Mouse (Mus musculus) heart, embryonic 16.5 days (tissue): ENCODE measurements at regions not wholly inside any gene's neighbourhood (a gene's known extent, or its start where the extent isn't known, plus 50 kb on each side); places are given as distances from the start of the nearest gene placed in this dataset.
A peak's percentile ranks its signal among the peaks of the same experiment; 100 is the strongest.

Experiments
- ATAC-seq: fragments of 200-750 bp; cut with Nextera tagmentation; replicated peaks from 2 replicates; pipeline ENCODE4 v1.8.0; 2017; ENCODE audit warnings: moderate number of reproducible peaks; ENCODE audit not compliant: insufficient read depth, low FRiP score; ENCODE audit errors: extremely low read depth
- H3K27ac ChIP-seq: fragments of 300-500 bp; sonication (generic); 2 replicates; pipeline ENCODE4 v1.5.1; 2014; ENCODE audit warnings: mild to moderate bottlenecking, low read length, control low read depth, moderate library complexity
- H3K27me3 ChIP-seq: fragments of 300-500 bp; sonication (generic); 2 replicates; pipeline ENCODE4 v1.6.1; 2014; ENCODE audit warnings: low read length, mixed read lengths; ENCODE audit not compliant: control insufficient read depth, insufficient read depth
- H3K36me3 ChIP-seq: fragments of 300-500 bp; sonication (generic); 2 replicates; pipeline ENCODE4 v1.6.1; 2014; ENCODE audit not compliant: control insufficient read depth, insufficient read depth
- H3K4me1 ChIP-seq: fragments of 300-500 bp; sonication (generic); 2 replicates; pipeline ENCODE4 v1.6.1; 2014; ENCODE audit warnings: low read length, mixed read lengths; ENCODE audit not compliant: control insufficient read depth, insufficient read depth
- H3K4me2 ChIP-seq: fragments of 300-500 bp; sonication (generic); 2 replicates; pipeline ENCODE4 v1.6.1; 2014; ENCODE audit warnings: low read depth, mild to moderate bottlenecking, control low read depth, low read length
- H3K4me3 ChIP-seq: fragments of 300-500 bp; sonication (generic); 2 replicates; pipeline ENCODE4 v1.5.1; 2014; ENCODE audit warnings: mild to moderate bottlenecking, control low read depth, low read length
- H3K9ac ChIP-seq: fragments of 300-500 bp; sonication (generic); 2 replicates; pipeline ENCODE4 v1.6.1; 2014; ENCODE audit warnings: low read length, control low read depth
- H3K9me3 ChIP-seq: fragments of 300-500 bp; sonication (generic); replicated peaks from 2 replicates; pipeline ENCODE4 v1.6.1; 2016; ENCODE audit warnings: low read length; ENCODE audit not compliant: control insufficient read depth
- WGBS: fragments of 180-500 bp; shearing (Covaris S2); extraction: QIAGEN DNeasy Blood & Tissue Kit; methylation state at CpG from one replicate; pipeline ENCODE4 v1.1.7; 2014; 5-methylcytosine and 5-hydroxymethylcytosine counted together

- Histone ChIP-seq H3K9ac (no peak overlapping the region), H3K4me3 (no peak overlapping the region), H3K9me3 (no peaks in the 10 kb centered on the region), H3K4me1 (no peaks in the 10 kb centered on the region), H3K27me3 (no peaks in the 10 kb centered on the region), H3K36me3 (no peaks in the 10 kb centered on the region), H3K4me2 (no peak overlapping the region), H3K27ac (no peak overlapping the region)
- 42% methylated on average over 7 of the region's 7 CpGs for WGBS
- ATAC-seq: no peak
Measured at GRCm38 (mm10) chr7:128834894-128835293, 90.2 kb downstream of the Sec23ip start.

GRCm38 (mm10) chr7:128836435-128836834 is 91.7 kb downstream of the Sec23ip start:
- no peaks in the 10 kb centered on the region for H3K36me3 ChIP-seq
- no peak overlapping the region for H3K27ac ChIP-seq
- H3K4me3 ChIP-seq: no peak overlapping the region
- no peaks in the 10 kb centered on the region for H3K9me3 ChIP-seq
- WGBS: 61% methylated on average over 6 of the region's 6 CpGs
- no peak for ATAC-seq
- H3K4me1 ChIP-seq: no peaks in the 10 kb centered on the region
- H3K9ac ChIP-seq: no peak overlapping the region
- no peak overlapping the region for H3K4me2 ChIP-seq
- H3K27me3 ChIP-seq: no peaks in the 10 kb centered on the region

GRCm38 (mm10) chr7:128842561-128842960 is 97.8 kb downstream of the Sec23ip start:
- H3K4me2 ChIP-seq: no peak overlapping the region
- H3K4me1 ChIP-seq: no peaks in the 10 kb centered on the region
- no peaks in the 10 kb centered on the region for H3K9me3 ChIP-seq
- H3K4me3 ChIP-seq: no peak overlapping the region
- H3K27me3 ChIP-seq: no peaks in the 10 kb centered on the region
- no peak for ATAC-seq
- no peaks in the 10 kb centered on the region for H3K36me3 ChIP-seq
- H3K9ac ChIP-seq: no peak overlapping the region
- no peak overlapping the region for H3K27ac ChIP-seq
- WGBS: 87% methylated on average over 10 of the region's 10 CpGs

- Histone ChIP-seq H3K9me3 (no peaks in the 10 kb centered on the region), H3K4me1 (no peaks in the 10 kb centered on the region), H3K4me2 (no peak overlapping the region), H3K36me3 (no peaks in the 10 kb centered on the region), H3K27ac (no peak overlapping the region), H3K27me3 (no peaks in the 10 kb centered on the region), H3K9ac (no peak overlapping the region), H3K4me3 (no peak overlapping the region)
- ATAC-seq: no peak
- WGBS: 80% methylated on average over 9 of the region's 9 CpGs
Measured at GRCm38 (mm10) chr7:128843576-128843975, 98.8 kb downstream of the Sec23ip start.

- Histone ChIP-seq H3K27me3 (no peaks in the 10 kb centered on the region), H3K9ac (no peak overlapping the region), H3K9me3 (0 out of 2 replicates have a peak, but pooled peaks cover 2% of the 10 kb centered on the region), H3K36me3 (no peaks in the 10 kb centered on the region), H3K4me1 (peaks cover 3% of the 10 kb centered on the region), H3K27ac (no peak overlapping the region), H3K4me3 (no peak overlapping the region), H3K4me2 (no peak overlapping the region)
- no peak for ATAC-seq
- 38% methylated on average over 3 of the region's 3 CpGs for WGBS
Measured at GRCm38 (mm10) chr7:128849261-128849660, 104.5 kb downstream of the Sec23ip start.

GRCm38 (mm10) chr7:128854193-128854592 is 109.5 kb downstream of the Sec23ip start:
- Histone ChIP-seq H3K9ac (no peak overlapping the region), H3K4me2 (peak overlapping the region; percentile 29; the same call in 1 of the 2 replicates), H3K4me1 (peaks cover 6% of the 10 kb centered on the region), H3K27me3 (no peaks in the 10 kb centered on the region), H3K27ac (no peak overlapping the region), H3K9me3 (0 out of 2 replicates have a peak, but pooled peaks cover 2% of the 10 kb centered on the region), H3K4me3 (no peak overlapping the region), H3K36me3 (no peaks in the 10 kb centered on the region)
- peak; percentile 52; the same call in 1 of the 2 replicates for ATAC-seq
- 34% methylated on average over 4 of the region's 4 CpGs for WGBS

GRCm38 (mm10) chr7:128854690-128855343 is 110.1 kb downstream of the Sec23ip start:
- ATAC-seq: no peak
- no peak overlapping the region for H3K9ac ChIP-seq

GRCm38 (mm10) chr7:128860141-128860540 is 115.4 kb downstream of the Sec23ip start:
- H3K27ac ChIP-seq: no peak overlapping the region
- H3K36me3 ChIP-seq: no peaks in the 10 kb centered on the region
- H3K4me3 ChIP-seq: no peak overlapping the region
- ATAC-seq: no peak
- no peak overlapping the region for H3K9ac ChIP-seq
- H3K4me1 ChIP-seq: no peaks in the 10 kb centered on the region
- H3K4me2 ChIP-seq: no peak overlapping the region
- 0 out of 2 replicates have a peak, but pooled peaks cover 4% of the 10 kb centered on the region for H3K9me3 ChIP-seq
- WGBS: 6% methylated on average over 3 of the region's 3 CpGs
- H3K27me3 ChIP-seq: no peaks in the 10 kb centered on the region

More at GRCm38 (mm10) chr7:128854690-128855343, 110.1 kb downstream of the Sec23ip start:
- Histone ChIP-seq H3K4me2 (peak overlapping the region; percentile 29; the same call in 1 of the 2 replicates), H3K4me1 (peaks cover 6% of the 10 kb centered on the region), H3K27ac (no peak overlapping the region), H3K27me3 (no peaks in the 10 kb centered on the region), H3K4me3 (no peak overlapping the region), H3K36me3 (no peaks in the 10 kb centered on the region), H3K9me3 (0 out of 2 replicates have a peak, but pooled peaks cover 2% of the 10 kb centered on the region)
- WGBS: 20% methylated on average over 18 of the region's 18 CpGs

- H3K27me3 ChIP-seq: no peaks in the 10 kb centered on the region
- no peak overlapping the region for H3K9ac ChIP-seq
- H3K36me3 ChIP-seq: no peaks in the 10 kb centered on the region
- H3K27ac ChIP-seq: no peak overlapping the region
- no peaks in the 10 kb centered on the region for H3K4me1 ChIP-seq
- 62% methylated on average over 4 of the region's 4 CpGs for WGBS
- 0 out of 2 replicates have a peak, but pooled peaks cover 4% of the 10 kb centered on the region for H3K9me3 ChIP-seq
- no peak overlapping the region for H3K4me2 ChIP-seq
- ATAC-seq: no peak
- H3K4me3 ChIP-seq: no peak overlapping the region
Measured at GRCm38 (mm10) chr7:128860709-128861108, 116.0 kb downstream of the Sec23ip start.
